Mouse (Mus musculus) heart, adult 11 months (tissue): ENCODE data around the gene Phf21a.
"Not testable (repeated sequence)": the region's sequence is repeated elsewhere in the genome, so short reads cannot be mapped to it uniquely, and the experiment has no call there.

Experiments used
- DNase-seq: peaks from one replicate; pipeline ENCODE4 v3.0.0; 2022

The Phf21a gene

DNA sequence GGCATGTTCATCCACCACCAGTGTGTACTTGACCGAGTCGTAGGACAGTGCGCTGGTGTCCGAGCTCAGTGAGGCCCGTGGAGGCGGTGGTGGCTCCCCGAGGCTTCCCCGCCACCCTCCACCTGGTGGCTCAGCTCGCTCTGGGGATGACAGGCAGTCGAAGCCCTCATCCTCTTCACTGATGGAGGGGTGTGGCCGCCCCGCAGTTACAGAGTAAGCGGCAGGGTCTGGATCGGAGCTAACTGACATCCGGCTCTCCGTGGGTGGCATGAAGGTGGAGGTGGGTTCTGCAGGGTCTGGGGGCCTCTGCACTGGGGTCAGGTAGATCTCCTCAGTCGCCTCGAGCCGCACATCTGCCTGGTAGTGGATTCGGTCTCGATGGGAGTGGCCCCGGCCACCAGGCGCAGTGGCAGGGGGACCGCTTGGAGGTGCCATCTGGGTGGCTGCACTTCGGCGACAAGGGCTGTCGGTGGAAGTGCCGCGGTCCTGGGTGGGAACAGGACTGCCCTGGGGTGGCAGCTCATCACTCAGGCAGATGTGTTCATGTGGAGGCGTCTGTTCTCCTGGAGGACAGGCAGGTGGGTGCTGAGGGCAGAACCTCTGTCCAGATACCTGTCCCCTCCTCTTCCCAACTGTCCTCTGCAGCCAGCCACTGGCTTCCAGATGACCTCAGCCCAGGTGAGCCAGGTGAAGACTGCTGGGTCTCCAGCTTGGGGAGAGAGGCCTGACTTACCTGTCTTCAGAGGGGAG, 294.1 kb downstream of the Phf21a start:
- DNase-seq: peak; percentile 92

DNA sequence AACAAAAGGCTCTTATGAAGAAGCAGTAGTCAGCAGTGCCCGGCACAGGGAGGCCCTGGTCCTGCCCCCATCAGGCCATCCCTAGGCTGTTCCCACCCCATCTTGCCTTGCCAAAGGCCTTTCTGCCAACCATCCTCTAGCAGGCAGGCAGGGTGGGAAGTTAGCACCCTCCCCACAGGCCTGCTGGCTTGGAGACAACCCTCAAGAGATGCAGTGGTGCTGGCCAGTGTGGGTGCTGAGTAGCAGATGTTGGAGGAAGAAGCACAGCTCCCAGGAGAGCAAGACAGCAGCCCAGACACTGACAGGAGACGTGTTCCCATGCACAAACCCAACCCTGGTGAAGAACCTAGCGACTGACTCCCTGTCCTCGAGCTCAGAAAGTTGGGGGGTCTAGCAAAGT, 294.7 kb downstream of the Phf21a start:
- peak; percentile 91 for DNase-seq

DNA sequence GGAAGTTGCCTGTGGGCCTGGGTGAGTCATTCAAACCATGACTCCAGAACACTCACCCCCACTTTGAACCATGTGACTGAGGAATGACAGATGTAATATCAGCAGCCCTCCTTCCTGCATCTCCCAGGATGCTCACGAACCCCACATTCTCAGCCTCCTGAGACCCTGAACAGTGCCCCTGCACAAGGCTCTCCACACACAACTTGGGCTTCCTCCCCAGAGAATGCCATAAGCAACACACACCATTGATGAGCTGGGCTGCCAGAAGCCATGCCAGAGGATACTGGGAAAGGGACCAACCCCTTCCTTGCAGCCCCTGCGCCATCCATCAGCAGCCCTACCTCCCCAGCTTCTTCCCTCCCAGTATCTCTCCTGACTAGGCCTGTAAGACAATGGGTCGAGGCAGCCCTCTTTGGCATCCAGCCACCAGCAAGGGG, 295.2 kb downstream of the Phf21a start:
- peak; percentile 94 for DNase-seq

DNA sequence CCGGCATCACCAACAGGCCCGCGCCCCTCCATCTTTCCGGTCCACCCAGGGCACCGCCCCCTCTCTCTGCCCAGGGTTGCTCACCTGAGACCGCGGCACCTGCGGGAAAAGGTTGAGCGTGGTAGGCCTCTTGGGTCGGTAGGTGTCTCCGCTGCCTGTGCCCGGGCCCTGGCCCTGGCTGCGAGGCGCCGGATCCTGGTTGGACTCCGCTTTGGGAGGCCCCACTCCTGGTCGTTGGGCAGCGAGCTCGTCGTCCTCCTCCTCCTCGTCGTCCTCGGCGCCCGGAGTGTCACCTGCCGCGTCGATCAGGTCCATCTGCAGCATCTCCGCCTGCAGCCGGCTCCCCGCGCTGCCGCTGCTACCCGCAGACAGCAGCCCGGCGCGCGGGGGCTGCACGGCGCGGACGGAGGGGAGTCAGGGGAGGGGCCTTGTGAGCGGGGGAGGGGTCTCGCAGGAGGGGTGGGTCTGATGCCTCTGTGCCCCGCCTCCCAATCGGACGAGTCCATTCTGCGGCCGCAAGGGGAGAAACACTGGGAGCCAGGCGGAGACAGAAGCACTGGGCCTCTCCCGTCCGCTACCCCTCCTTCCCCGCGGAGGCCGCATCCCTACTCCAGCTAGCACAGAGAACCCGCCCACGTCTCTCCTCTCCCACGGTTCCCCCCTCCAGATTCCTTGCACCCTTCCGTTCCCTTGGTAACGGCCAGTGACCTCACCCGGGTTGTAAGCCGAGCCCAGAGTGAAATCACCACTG, 296.1 kb downstream of the Phf21a start:
- DNase-seq: peak; percentile 99

DNA sequence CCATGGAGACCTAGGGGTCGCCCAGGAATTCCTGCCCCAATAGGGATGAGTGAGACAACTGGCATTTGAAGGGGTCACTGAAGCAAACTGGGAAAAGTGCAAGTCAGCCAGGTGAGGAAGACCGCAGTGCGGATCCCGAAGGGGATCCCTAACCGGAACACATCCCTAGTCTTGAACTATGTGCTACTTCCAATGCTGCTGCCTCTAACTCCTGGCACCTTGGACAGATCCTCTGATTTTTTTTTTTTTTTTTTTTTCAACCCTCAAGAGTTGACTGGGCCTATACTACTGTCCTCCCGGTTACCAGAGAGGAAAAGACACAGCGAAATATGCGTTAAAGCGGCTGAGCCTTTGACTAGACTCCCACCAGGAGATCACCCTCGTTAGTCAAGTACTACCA, 296.7 kb downstream of the Phf21a start:
- DNase-seq: no peak

DNA sequence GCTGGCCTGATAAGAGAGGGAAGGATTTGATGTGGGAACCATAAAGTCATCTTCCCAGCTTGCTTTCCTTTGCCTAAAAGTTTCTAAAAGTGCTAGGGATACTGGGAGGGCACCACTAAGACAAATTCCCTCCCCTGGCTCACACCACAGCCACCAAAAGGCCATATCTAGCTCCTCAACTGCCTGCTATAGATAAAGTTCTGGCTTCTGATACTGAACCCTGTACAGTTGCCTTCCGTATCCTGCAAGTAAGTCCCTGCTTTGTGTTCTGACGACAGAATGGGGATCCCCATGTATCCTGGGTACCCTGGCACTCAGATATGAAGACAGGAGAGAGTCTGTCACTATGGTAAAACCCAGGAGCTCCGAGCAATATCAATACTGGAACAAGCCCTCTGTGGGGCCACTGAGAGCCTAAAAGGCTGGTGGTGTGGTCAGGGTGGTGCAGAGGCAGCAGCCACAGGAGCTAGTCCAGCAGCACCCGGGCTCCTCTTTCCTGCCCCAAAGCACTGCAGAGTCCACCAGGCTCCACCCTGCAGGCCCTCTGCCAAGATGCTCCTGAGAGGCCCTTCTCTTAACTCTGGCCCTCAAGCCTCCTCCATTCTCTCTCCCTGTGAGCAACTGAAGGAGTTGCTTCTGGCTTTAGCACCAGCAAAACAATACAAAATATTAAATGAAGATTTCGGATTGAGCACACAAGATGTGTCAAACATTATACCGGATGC, 297.5 kb downstream of the Phf21a start:
- peak; percentile 94 for DNase-seq

DNA sequence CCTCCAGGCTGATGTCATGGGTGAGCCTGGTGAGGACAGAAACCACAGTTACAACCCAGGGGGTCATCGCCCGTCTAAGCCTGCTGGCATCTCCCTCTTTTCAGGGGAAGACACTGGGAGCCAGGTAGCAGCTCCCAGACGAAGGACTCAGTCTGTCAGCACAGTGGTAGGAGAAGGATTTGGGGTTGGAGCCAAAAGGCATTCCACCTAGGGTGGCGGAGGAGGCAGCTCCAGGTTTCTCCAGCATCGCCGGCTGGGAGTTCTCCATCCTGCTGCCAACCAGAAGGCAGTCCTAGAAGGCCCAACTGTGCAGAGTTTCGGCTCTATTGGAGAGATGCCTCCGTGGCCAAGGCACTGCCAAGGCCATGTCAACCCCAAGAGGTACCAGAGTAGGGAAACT, 298.2 kb downstream of the Phf21a start:
- DNase-seq: no peak

DNA sequence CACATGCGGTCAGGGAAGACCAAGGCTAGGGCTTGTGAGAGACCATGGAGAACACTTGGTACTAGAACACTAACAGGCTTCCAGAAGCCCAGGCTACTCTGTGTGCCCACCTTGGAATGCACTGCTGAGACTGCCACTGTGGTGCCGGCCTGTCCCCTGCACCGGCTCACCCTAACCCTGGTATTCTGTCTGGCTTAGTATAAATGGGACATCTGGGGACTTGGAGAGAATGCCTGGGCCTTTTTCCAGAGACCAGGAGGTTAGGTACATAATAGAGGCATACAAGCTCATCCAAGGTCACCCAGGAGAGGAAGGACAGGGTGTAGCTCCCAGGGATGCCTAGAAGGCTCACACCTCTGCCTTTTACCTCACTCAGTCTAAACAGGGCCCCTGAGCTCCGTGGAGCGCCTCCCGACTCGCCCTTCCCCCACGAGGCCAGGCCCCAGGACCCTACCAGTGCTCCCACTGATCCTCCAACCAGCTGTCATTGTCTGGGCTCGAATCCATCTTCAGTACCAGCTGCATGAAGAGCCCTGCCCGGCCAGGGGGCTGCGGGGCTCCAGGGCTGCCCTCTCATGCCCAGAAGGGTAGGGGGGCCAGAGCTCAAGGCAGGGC, 298.9 kb downstream of the Phf21a start:
- DNase-seq: no peak

DNA sequence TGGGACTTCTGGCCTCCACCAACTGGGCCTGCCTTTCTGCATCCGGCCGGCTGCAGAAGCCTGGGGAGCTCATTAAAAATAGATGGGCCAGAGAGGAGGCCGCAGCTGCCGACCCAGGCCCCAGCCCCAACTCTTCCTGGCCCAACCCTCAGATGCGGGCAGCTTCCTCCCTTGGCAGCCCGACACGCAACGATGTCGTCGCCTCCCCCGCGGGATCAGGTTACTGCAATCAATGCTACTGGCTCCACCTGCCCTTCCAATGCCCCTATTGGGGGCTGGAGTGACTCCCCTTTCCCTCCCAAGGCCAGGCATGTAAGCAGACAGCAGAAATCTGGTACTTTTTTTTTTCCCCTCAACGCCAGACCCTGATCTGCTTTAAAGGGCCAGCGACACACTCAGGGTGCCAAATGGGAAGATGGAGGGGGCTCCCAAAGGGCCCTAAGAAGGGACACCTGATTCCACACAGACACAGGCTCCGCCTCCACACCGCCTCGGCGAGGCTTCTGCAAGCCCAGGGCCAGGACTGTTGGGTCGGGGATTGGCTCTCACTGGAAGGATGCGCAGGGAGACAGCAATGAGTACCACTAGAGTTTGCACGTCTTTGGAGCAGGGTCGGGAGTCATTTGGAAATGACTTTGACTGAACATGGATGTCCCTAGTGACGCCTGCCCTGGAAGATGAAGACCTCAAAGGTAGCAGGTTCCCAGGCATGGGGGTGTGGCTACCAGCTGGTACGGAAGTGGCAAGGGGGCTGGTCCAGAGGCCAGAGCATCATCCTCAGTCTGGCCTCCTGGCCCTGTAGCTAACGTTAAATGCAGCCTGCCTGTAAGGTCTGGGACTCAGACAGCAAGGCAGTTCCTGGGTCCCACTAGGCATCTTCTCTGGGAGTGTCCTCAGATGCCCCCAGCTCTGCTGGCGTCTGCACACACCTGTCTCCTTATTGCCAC, 299.7 kb downstream of the Phf21a start:
- DNase-seq: peak; percentile 93

DNA sequence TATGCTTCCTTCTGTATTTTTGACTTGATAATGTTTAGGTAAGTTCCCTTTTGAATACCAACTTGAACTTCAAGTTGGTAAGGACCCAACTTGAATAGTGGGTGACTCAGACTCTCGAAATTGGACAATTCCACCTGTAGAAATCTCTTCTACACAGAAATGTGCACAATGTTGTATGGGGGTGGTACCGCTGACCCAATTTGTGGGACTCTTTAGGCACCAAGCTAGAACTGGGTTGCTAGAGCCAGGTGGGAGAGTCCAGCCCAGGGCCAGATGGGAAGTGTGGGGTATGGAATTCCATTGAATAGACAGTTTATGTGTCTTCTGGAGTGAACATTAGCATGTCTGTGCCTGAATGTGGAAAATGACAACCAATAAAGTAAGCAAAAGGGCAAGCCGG, 302.6 kb downstream of the Phf21a start:
- DNase-seq: no peak

DNA sequence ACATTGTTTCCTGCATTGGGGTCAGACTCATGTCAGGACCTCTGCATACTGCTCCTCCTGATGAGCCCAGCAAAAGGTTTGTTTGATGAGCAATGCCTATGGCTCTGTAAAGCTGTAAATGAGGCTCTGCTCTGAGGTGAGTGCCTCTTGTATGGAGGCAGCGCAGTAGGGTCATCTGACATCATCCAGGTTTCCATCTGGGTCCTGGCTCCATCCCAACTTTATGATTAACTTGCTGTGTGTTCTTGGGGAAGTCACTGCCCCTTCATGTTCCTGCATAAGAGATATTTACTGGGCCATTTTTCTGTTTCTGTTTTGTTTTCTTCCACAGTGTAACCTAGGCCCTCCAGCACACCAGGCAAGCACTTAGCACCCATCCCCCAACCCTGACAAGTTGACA, 304.5 kb downstream of the Phf21a start:
- DNase-seq: no peak

DNA sequence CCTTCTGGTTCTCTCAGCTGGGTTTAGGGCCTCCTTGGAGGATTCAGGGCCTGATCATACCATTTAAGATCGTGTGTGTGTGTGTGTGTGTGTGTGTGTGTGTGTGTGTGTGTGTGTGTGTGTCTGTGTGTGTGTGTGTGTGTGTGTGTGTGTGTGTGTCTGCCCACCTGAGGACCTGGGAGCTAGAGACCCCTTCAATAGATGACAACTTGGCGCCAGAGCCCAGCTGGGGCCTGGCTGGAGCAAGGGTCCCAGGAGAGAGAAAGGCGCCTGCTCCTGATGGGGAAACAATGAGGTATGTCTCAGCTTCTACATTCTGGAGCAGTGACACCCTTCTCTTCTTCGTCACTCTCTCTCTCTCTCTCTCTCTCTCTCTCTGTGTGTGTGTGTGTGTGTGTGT, 307.0 kb downstream of the Phf21a start:
- not testable (repeated sequence) for DNase-seq

DNA sequence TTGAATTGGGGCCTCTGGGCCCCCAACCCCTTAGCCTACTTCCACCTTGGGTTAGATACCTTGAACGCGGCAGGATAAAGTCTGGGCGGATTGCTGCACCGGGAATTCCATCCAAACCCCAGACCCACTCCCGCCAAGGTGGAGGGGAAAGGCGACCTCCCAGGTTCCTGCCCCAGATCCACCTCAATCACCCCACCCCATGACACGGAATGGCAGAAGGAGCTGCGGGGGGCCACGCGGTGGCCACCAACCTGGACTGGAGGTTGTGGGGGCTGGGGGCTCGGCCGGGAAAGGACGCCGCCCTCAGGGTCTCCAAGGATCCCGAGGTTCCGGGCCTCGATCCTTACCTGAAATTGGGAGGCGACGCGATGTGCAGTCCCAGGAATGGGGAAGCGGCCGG, 307.8 kb downstream of the Phf21a start:
- no peak for DNase-seq

DNA sequence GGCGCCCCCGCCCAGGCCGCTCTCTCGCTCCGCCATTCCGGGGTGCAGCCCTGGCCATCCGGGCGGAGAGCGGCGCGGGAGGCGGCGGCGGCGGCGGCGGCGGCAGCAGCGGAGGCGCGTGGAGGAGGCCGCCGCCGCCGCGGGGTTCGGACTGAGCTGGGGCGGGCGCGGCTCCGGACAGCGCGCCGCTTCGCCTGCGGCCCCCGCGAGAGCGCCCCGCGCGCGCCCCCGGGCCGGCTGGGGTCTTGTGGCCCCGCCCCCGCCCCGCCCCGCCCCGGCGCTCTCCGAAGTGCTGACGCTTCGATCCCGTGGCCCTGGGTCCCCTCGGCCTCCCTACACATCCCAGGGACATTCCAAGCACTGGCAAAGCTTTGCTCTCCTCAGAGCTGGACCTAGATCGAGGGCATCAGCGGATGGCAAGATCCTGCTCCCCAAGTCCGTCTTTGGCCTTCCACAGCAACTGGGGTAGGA, 308.2 kb downstream of the Phf21a start, which contains the start of gene Mapk8ip1:
Mapk8ip1 (minus strand) TSS at position 173 of the 471 bp plus-strand sequence.
- DNase-seq: peak; percentile 90

DNA sequence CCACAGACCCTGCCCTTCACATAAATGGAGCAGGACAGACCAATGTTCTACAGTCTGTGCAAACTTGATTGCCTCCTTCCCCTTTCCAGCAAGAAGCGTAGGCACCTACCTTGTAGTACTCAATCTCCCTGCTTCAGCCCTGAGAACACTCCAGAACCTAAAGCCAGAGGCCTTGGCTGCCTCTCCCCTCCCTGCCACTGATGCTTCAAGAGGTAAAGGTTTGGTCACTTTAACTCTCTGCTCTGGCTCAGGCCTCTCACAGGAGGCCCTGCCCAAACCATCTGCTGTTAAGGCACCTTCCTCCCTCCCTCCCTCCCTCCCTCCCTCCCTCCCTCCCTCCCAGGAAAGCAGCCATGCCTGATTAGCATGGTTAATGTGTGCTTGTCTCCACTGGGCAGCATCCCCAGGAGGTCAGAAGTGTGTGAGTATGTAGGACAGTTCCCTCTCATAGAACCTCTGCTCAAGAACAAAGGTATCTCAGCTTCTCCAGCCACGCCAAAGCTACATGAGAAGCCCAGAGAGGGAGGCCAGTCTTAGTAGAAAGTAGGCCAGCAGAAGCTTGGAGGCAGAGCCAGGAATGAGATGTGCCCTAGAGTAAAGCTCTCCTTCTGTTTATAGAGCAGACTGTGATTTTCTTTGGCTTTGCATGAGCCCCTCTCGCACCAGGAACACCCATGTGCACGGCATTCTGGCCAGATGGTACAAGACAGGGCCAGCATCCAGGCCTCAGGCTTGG, 309.8 kb downstream of the Phf21a start:
- no peak for DNase-seq

DNA sequence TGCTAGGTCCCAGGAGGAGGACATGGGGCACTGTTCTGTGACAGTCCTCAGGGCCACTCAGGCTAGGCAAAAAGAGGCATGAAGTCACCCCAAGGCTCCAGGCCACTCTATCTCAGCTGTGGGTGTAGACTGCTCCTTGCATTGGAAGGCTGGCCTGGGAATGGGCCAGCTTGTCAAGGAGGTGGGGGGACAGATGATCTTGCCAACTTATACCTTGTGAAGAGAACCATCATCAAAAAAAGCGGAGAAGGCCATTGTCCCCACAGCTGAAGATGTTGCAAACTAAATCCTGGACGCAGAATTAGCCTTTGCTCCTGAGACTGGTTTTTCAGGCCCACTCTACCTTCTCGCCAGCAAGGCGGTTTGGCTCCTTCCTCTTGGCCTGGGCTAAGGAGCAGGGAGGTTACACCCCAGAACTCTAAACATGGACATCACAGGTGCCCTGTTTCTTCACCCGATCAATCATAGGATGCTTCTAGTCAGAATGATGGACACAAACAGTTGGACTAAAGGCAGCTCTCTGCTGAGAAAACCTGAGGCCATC, 310.9 kb downstream of the Phf21a start:
- no peak for DNase-seq

DNA sequence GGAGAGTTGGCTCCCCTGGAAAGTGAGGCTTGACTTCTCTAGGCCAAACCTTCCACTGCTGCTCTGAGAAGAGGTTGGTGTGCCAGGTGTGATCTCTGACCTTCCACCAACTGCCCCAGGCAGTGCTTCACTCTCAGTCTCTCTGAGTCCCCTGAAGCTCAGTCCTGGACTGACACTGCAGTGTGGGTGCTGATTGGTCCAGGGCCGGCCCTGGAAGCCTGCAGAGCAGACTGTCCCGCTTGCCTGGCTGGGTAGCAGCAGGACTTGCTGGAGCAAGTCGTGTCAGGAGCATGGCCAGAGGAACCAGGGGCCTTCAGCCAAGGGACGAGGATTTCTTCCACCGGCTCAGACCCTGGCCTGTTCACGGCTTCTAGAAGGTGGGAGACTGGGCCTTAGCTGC, 311.8 kb downstream of the Phf21a start:
- no peak for DNase-seq

DNA sequence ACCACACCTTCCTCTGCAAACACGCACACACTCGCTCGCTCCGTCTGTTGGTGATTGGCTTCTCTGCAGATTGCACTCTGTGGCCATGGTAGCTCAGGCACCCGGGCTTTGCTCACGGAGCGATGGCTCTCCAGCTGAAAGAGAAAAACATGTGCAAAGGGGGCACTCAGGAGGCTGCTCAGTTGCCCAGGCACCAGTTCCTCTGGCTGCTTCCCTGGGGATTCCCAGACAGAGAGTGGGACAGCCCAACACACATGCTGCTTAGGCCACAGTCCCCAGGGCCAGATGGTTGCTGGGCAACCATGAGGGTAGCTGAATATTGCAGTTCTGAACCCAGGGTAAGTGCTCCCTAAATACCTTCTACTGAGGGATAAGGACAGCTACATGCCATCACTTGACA, 312.8 kb downstream of the Phf21a start:
- DNase-seq: no peak

DNA sequence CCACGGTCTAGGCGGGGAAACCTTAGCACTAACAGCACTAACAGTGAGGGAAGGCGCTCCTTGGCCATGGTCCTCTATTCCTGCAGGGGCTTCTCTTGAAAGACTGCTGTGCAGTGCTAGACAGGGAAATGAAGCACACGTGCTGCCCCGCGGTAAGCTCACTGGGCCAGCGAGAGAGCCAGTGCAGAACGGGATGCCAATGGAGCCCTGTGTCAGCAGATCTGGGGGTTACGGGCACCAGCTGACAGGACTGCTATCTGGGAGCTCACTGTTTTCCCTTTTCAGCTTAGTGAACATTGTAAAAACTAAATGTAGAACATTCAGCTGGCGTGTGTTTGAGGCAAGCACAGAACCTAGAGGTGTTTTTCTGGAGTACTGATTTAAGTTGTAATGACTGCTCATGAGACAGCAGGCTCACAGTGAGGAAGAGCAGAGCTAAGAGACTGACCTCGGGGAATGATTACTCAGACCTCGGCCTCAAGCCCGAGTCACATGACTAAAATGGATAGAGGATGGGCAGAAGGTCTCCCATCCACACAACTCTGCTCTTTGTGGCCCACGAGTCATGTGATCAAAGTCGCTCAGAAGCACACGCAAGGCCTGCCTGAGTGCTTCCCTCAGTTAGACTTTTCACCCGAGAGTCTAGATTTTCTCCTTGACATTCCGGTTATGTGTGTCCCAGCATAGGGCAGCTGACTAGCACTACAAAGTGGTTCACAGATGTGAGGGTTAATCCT, 315.6 kb downstream of the Phf21a start:
- no peak for DNase-seq

DNA sequence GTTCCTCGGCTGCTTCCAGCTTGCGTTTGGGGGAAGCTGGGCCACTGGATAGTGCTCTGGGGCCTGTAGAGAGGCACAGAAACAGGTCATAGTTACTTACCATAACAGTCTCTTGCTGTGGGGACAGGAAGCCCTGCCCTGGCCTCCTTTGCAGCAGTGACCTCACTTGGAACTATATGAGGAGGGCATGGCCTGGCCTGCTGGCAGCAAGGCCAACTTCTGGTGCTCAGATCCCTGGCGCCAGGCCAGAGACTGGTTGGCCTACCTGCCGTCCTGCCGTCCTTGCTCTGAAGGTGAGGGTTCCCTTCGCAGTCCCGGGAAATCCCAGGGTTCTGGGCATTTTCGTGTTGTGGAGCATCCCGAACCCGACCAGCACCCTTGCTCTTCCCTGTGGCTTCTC, 318.8 kb downstream of the Phf21a start:
- no peak for DNase-seq
